Mouse (Mus musculus): ENCODE data around the gene Havcr2. TPM values are rescaled to one million over a fixed set of nuclear protein-coding genes. Genes with fewer than 3 reads are reported as not detected.
A peak's percentile ranks its signal among the peaks of the same experiment; 100 is the strongest.

The Havcr2 gene
- polyA plus RNA-seq, 2 experiments, result 0.14 to 0.31 TPM

GRCm38 (mm10) chr11:46435363-46435762, 19.4 kb upstream of the Havcr2 start:
- DNase-seq (ENCODE audit: low spot score), result no peak
- Histone ChIP-seq H3K36me3 (ENCODE audit: control insufficient read depth, insufficient read depth, low read length) (peaks cover 12% of the 10 kb centered on the region; the same call in 1 of the 2 replicates), H3K27ac (replicated peaks; ENCODE audit: low read depth, low read length) (no peak overlapping the region), H3K4me2 (replicated peaks; ENCODE audit: low read depth, low read length, severe bottlenecking) (no peak overlapping the region), H3K9me3 (ENCODE audit: control insufficient read depth, low read length) (no peaks in the 10 kb centered on the region), H3K27me3 (ENCODE audit: control insufficient read depth, insufficient read depth, low read length) (no peaks in the 10 kb centered on the region), H3K4me1 (ENCODE audit: control insufficient read depth, insufficient read depth, low read length) (peaks cover 9% of the 10 kb centered on the region), H3K4me3 (replicated peaks; ENCODE audit: low read length) (no peak overlapping the region), H3K9ac (ENCODE audit: low read depth, low read length, severe bottlenecking) (no peak overlapping the region)
- no peak for ATAC-seq (ENCODE audit: low FRiP score, low read depth)
- no peak for TF ChIP-seq POLR2A (IDR thresholded peaks at IDR 0.05; ENCODE audit: borderline replicate concordance, extremely low read depth, insufficient read depth, insufficient read length)

GRCm38 (mm10) chr11:46436760-46437458, 17.8 kb upstream of the Havcr2 start, which contains the start of gene Med7:
Gene Med7, plus strand, starts transcription at chr11:46436925.
- Histone ChIP-seq H3K4me2 (replicated peaks; ENCODE audit: low read depth, low read length, severe bottlenecking) (peak within 1 kb of the TSS; percentile 72), H3K27ac (replicated peaks; ENCODE audit: low read depth, low read length) (peak within 1 kb of the TSS; percentile 91), H3K9me3 (ENCODE audit: control insufficient read depth, low read length) (no peaks in the 10 kb centered on the region), H3K9ac (ENCODE audit: low read depth, low read length, severe bottlenecking) (peak within 1 kb of the TSS; percentile 77), H3K27me3 (ENCODE audit: control insufficient read depth, insufficient read depth, low read length) (no peaks in the 10 kb centered on the region), H3K4me3 (replicated peaks; ENCODE audit: low read length) (peak within 1 kb of the TSS; percentile 96), H3K36me3 (ENCODE audit: control insufficient read depth, insufficient read depth, low read length) (peaks cover 24% of the 10 kb centered on the region), H3K4me1 (ENCODE audit: control insufficient read depth, insufficient read depth, low read length) (peaks cover 9% of the 10 kb centered on the region)
- WGBS, result under 1% methylated on average over 56 of the region's 59 CpGs
- ATAC-seq (ENCODE audit: low FRiP score, low read depth), result peak; percentile 97
- TF ChIP-seq POLR2A (IDR thresholded peaks at IDR 0.05; ENCODE audit: borderline replicate concordance, extremely low read depth, insufficient read depth, insufficient read length), result 0 out of 2 replicates have a peak, but pooled peaks have one; percentile 60
- peak; percentile 99 for DNase-seq (ENCODE audit: low spot score)

- TF ChIP-seq POLR2A (IDR thresholded peaks at IDR 0.05; ENCODE audit: borderline replicate concordance, extremely low read depth, insufficient read depth, insufficient read length), result no peak
- WGBS, result under 1% methylated on average over 23 of the region's 23 CpGs
- Histone ChIP-seq H3K9ac (ENCODE audit: low read depth, low read length, severe bottlenecking) (peak overlapping the region; percentile 77), H3K27me3 (ENCODE audit: control insufficient read depth, insufficient read depth, low read length) (no peaks in the 10 kb centered on the region), H3K27ac (replicated peaks; ENCODE audit: low read depth, low read length) (peak overlapping the region; percentile 91; the same call in 1 of the 2 replicates), H3K4me2 (replicated peaks; ENCODE audit: low read depth, low read length, severe bottlenecking) (peak overlapping the region; percentile 72), H3K4me1 (ENCODE audit: control insufficient read depth, insufficient read depth, low read length) (peaks cover 9% of the 10 kb centered on the region), H3K4me3 (replicated peaks; ENCODE audit: low read length) (peak overlapping the region; percentile 96), H3K36me3 (ENCODE audit: control insufficient read depth, insufficient read depth, low read length) (peaks cover 30% of the 10 kb centered on the region), H3K9me3 (ENCODE audit: control insufficient read depth, low read length) (no peaks in the 10 kb centered on the region)
- DNase-seq (ENCODE audit: low spot score) (peak; percentile 57), ATAC-seq (ENCODE audit: low FRiP score, low read depth) (peak; percentile 27; the same call in 1 of the 2 replicates)
Measured at GRCm38 (mm10) chr11:46437459-46438000, 17.2 kb upstream of the Havcr2 start.

- H3K9me3 ChIP-seq (ENCODE audit: control insufficient read depth, low read length), result no peaks in the 10 kb centered on the region
- no peak overlapping the region for H3K4me3 ChIP-seq (replicated peaks; ENCODE audit: low read length)
- H3K27me3 ChIP-seq (ENCODE audit: control insufficient read depth, insufficient read depth, low read length), result no peaks in the 10 kb centered on the region
- H3K4me2 ChIP-seq (replicated peaks; ENCODE audit: low read depth, low read length, severe bottlenecking), result no peak overlapping the region
- no peak for TF ChIP-seq POLR2A (IDR thresholded peaks at IDR 0.05; ENCODE audit: borderline replicate concordance, extremely low read depth, insufficient read depth, insufficient read length)
- WGBS, result 94% methylated on average over 5 of the region's 5 CpGs
- H3K27ac ChIP-seq (replicated peaks; ENCODE audit: low read depth, low read length), result no peak overlapping the region
- peaks cover 35% of the 10 kb centered on the region for H3K36me3 ChIP-seq (ENCODE audit: control insufficient read depth, insufficient read depth, low read length)
- no peak for ATAC-seq (ENCODE audit: low FRiP score, low read depth)
- no peak for DNase-seq (ENCODE audit: low spot score)
- peaks cover 9% of the 10 kb centered on the region for H3K4me1 ChIP-seq (ENCODE audit: control insufficient read depth, insufficient read depth, low read length)
- no peak overlapping the region for H3K9ac ChIP-seq (ENCODE audit: low read depth, low read length, severe bottlenecking)
Measured at GRCm38 (mm10) chr11:46439005-46439543, 15.7 kb upstream of the Havcr2 start.

GRCm38 (mm10) chr11:46441774-46442173, 13.0 kb upstream of the Havcr2 start:
- Histone ChIP-seq H3K4me2 (replicated peaks; ENCODE audit: low read depth, low read length, severe bottlenecking) (no peak overlapping the region), H3K4me3 (replicated peaks; ENCODE audit: low read length) (no peak overlapping the region), H3K9ac (ENCODE audit: low read depth, low read length, severe bottlenecking) (no peak overlapping the region), H3K4me1 (ENCODE audit: control insufficient read depth, insufficient read depth, low read length) (peaks cover 7% of the 10 kb centered on the region), H3K27ac (replicated peaks; ENCODE audit: low read depth, low read length) (no peak overlapping the region), H3K36me3 (ENCODE audit: control insufficient read depth, insufficient read depth, low read length) (peaks cover 35% of the 10 kb centered on the region), H3K27me3 (ENCODE audit: control insufficient read depth, insufficient read depth, low read length) (no peaks in the 10 kb centered on the region), H3K9me3 (ENCODE audit: control insufficient read depth, low read length) (no peaks in the 10 kb centered on the region)
- no peak for TF ChIP-seq POLR2A (IDR thresholded peaks at IDR 0.05; ENCODE audit: borderline replicate concordance, extremely low read depth, insufficient read depth, insufficient read length)
- DNase-seq (ENCODE audit: low spot score) (no peak), ATAC-seq (ENCODE audit: low FRiP score, low read depth) (no peak)
- 92% methylated on average over 1 of the region's 1 CpGs for WGBS

All from limb, embryonic 14.5 days (tissue).